Mouse (Mus musculus) neural tube, embryonic 11.5 days (tissue): ENCODE data around the gene Cyp46a1. TPM values are rescaled to one million over a fixed set of nuclear protein-coding genes. Genes with fewer than 3 reads are reported as not detected.

Source experiments
- ATAC-seq: fragments of 200-750 bp; cut with Nextera tagmentation; 2 replicates; pipeline ENCODE4 v1.8.0; 2017; ENCODE audit warnings: moderate number of reproducible peaks, mild to moderate bottlenecking, moderate TSS enrichment, moderate library complexity; ENCODE audit not compliant: insufficient read depth, low FRiP score, low TSS enrichment
- DNase-seq: peaks from one replicate; pipeline ENCODE4 v3.0.0-alpha.2; 2015; ENCODE audit warnings: low spot score
- H3K27ac ChIP-seq: fragments of 300-500 bp; sonication (generic); 2 replicates; pipeline ENCODE4 v1.5.1; 2014; ENCODE audit warnings: low read depth, mild to moderate bottlenecking, low read length
- H3K27me3 ChIP-seq: fragments of 300-500 bp; sonication (generic); 2 replicates; pipeline ENCODE4 v1.6.1; 2014; ENCODE audit warnings: mild to moderate bottlenecking, low read length, mixed read lengths; ENCODE audit not compliant: control insufficient read depth, insufficient read depth
- H3K36me3 ChIP-seq: fragments of 300-500 bp; sonication (generic); 2 replicates; pipeline ENCODE4 v1.6.1; 2014; ENCODE audit warnings: mild to moderate bottlenecking, low read length, moderate library complexity, mixed read lengths; ENCODE audit not compliant: control insufficient read depth, insufficient read depth
- H3K4me1 ChIP-seq: fragments of 300-500 bp; sonication (generic); 2 replicates; pipeline ENCODE4 v1.6.1; 2014; ENCODE audit warnings: low read length, mixed read lengths; ENCODE audit not compliant: control insufficient read depth, insufficient read depth
- H3K4me2 ChIP-seq: fragments of 300-500 bp; sonication (generic); 2 replicates; pipeline ENCODE4 v1.6.1; 2014; ENCODE audit warnings: low read depth, mild to moderate bottlenecking, moderate library complexity
- H3K4me3 ChIP-seq: fragments of 300-500 bp; sonication (generic); 2 replicates; pipeline ENCODE4 v1.5.1; 2014; ENCODE audit warnings: low read depth, low read length
- H3K9ac ChIP-seq: fragments of 300-500 bp; sonication (generic); 2 replicates; pipeline ENCODE4 v1.6.1; 2014; ENCODE audit warnings: mild to moderate bottlenecking, low read length
- H3K9me3 ChIP-seq: fragments of 300-500 bp; sonication (generic); 2 replicates; pipeline ENCODE4 v1.6.1; 2016; ENCODE audit warnings: low read length; ENCODE audit not compliant: control insufficient read depth
- WGBS: fragments of 180-500 bp; shearing (Covaris S2); extraction: QIAGEN DNeasy Blood & Tissue Kit; methylation state at CpG from one replicate; pipeline ENCODE4 v1.1.7; 2014; 5-methylcytosine and 5-hydroxymethylcytosine counted together
- polyA plus RNA-seq: library from polyadenylated mRNA; unstranded; fragments of >200 nt; fragmentation: Nextera tagmentation; extraction: Ambion mirVana; gene quantifications from 2 replicates; pipeline ENCODE4 v1.2.1, GENCODE M21; 2014

Gene Cyp46a1
- polyA plus RNA-seq, 1 experiment from 2014 or later: 10.6 TPM

DNA sequence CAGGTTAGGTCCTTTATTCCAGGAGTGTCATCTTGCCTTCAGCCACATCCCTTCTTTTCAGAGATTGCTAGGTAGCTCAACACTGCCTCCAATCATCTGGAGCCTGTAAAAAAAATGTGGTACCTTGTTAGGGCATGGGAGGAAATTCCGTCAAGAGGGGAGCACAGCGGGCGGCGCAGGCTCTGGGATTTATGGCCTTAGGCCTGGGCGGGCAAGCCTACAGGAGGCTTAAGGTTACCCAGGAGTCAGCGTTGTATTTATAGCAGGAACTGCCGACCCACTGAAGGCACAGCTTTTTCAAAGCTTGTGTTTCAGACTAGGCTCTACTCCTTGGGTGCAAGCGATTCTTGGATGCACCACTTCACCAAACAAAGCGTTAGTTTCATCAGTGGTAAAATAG is 39.4 kb downstream of the Cyp46a1 start:
- Histone ChIP-seq H3K4me1 (peaks cover 14% of the 10 kb centered on the region), H3K27ac (no peak overlapping the region), H3K4me3 (no peak overlapping the region), H3K36me3 (no peaks in the 10 kb centered on the region), H3K9ac (0 out of 2 replicates have a peak overlapping the region, but pooled peaks have one; percentile 19), H3K4me2 (no peak overlapping the region), H3K9me3 (no peaks in the 10 kb centered on the region), H3K27me3 (no peaks in the 10 kb centered on the region)
- whole genome bisulfite sequencing: 29% methylated on average over 9 of the region's 9 CpGs
- no peak for DNase-seq
- no peak for ATAC-seq

DNA sequence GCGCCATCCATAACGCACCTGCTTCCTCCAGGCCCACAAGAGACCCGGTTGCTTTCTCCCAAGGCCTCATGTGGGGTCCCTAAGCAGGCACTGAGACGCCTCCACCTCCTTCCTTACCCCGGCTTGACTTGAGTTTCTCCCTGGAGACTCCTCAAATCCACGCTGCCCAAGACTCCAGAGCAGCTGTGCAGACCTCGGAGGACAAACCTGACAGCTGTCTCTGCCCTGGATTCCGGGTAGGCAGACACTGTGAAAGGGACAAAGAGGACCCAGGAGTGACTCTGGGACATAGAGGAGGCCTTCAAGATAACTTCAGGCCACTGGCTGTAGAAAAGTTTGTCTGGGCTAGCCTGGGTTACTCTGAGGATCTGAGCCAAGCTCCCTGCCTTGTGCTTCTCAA is 40.5 kb downstream of the Cyp46a1 start:
- H3K36me3 ChIP-seq: no peaks in the 10 kb centered on the region
- no peak overlapping the region for H3K4me2 ChIP-seq
- H3K9ac ChIP-seq: no peak overlapping the region
- no peak overlapping the region for H3K4me3 ChIP-seq
- H3K9me3 ChIP-seq: no peaks in the 10 kb centered on the region
- H3K27me3 ChIP-seq: no peaks in the 10 kb centered on the region
- DNase-seq (no peak), ATAC-seq (no peak)
- 77% methylated on average over 8 of the region's 8 CpGs for WGBS
- H3K4me1 ChIP-seq: peaks cover 14% of the 10 kb centered on the region
- H3K27ac ChIP-seq: no peak overlapping the region

DNA sequence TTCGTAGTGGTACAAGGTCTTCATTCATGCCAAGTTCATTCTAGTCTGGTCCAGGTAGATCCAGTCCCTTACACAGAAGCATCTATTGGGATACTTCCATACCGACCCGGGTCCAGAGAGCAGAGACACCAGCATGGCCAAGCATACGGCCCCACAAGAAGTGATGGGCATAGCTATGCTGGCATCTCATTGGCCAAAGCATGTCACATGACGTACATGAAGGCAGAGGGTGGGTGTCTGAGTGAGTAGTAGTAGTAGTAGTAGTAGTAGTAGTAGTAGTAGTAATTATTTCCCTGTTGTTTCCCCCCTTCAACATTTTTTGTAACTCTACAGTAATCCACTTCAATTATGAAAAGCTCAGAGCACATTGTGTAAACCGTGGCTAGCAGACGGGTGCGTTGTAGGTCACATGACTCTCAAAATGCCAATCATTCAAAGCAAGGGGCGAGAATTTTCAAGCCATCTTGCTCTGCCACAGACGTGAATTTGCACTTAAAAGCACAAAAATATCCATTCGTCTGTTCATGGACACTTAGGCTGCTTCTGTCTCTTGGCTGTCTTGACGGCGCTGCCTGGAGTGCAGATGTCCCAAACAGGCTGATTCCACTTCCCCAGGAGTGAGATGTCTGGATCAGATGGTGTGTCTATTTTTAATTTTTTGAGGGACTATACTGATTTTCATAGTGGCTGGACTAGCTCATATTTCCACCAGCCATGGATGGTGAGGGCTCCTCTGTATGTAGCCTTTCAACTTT is 44.4 kb downstream of the Cyp46a1 start:
- no peak overlapping the region for H3K9ac ChIP-seq
- no peak overlapping the region for H3K4me3 ChIP-seq
- H3K27me3 ChIP-seq: no peaks in the 10 kb centered on the region
- no peak overlapping the region for H3K4me2 ChIP-seq
- H3K27ac ChIP-seq: no peak overlapping the region
- H3K9me3 ChIP-seq: no peaks in the 10 kb centered on the region
- H3K36me3 ChIP-seq: no peaks in the 10 kb centered on the region
- peaks cover 5% of the 10 kb centered on the region for H3K4me1 ChIP-seq
- no peak for ATAC-seq
- 88% methylated on average over 13 of the region's 13 CpGs for WGBS
- no peak for DNase-seq

DNA sequence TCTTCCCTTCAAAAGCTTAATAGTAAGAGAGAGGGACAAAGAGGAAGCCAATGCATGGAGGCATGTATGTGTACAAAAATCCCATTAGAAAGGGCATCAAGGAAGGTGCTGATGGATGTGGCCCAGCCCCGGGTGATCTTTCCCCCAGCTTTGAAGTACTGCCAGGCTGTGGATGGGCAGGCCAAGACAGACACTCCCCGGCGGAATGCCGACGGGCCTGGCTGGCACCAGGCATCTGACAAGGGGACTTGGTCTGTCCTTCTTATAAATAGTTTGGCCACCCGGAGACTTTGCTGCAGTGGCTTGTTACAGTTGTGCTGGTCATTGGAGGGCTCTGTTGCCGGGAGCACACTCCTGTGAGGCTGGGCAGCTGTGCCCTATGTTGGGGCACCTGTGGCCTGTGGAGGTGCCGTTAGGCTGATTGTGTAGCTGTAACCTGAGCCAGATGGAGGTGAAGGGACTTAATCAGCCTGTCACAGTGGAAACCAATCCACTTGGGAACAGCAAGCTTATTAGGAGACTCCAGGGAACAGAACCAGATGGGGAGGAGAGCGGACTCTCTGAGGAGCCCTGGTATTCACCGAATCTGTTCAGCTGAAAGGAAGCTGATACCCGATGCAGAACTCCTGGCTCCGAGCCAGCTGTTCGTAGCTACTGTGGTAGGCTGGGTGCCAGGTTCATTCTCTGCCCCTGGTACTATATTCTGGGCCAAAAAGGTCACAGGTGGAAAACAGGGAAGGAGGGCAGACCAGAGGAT is 52.5 kb downstream of the Cyp46a1 start:
- no peak overlapping the region for H3K27ac ChIP-seq
- H3K27me3 ChIP-seq: no peaks in the 10 kb centered on the region
- WGBS: 69% methylated on average over 13 of the region's 13 CpGs
- H3K9me3 ChIP-seq: no peaks in the 10 kb centered on the region
- H3K4me3 ChIP-seq: no peak overlapping the region
- ATAC-seq (no peak), DNase-seq (no peak)
- no peaks in the 10 kb centered on the region for H3K36me3 ChIP-seq
- no peak overlapping the region for H3K4me2 ChIP-seq
- peaks cover 10% of the 10 kb centered on the region for H3K4me1 ChIP-seq
- H3K9ac ChIP-seq: no peak overlapping the region

DNA sequence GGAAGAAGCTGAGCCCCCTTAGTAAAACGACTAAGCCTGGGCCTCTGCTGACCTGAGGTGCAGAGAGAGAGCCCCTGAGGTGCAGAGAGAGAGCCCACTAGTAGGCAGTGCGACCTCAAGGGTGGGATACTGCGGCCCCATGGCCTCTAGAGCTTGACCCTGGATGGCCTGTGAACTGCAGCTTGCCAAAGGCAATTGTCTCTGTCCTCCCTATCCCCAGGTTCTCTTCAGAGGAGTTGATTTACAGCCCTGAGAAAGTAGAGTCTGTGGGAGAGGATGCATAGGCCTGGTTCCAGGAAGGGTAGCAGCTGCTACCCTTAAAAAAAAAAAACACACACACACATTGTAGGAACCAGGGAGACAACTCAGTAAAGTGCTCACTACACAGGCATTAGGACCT is 55.5 kb downstream of the Cyp46a1 start:
- no peaks in the 10 kb centered on the region for H3K9me3 ChIP-seq
- 12% methylated on average over 3 of the region's 3 CpGs for WGBS
- DNase-seq (no peak), ATAC-seq (no peak)
- H3K9ac ChIP-seq: no peak overlapping the region
- no peak overlapping the region for H3K4me3 ChIP-seq
- no peak overlapping the region for H3K27ac ChIP-seq
- no peaks in the 10 kb centered on the region for H3K27me3 ChIP-seq
- H3K36me3 ChIP-seq: no peaks in the 10 kb centered on the region
- H3K4me2 ChIP-seq: no peak overlapping the region
- peaks cover 12% of the 10 kb centered on the region for H3K4me1 ChIP-seq

DNA sequence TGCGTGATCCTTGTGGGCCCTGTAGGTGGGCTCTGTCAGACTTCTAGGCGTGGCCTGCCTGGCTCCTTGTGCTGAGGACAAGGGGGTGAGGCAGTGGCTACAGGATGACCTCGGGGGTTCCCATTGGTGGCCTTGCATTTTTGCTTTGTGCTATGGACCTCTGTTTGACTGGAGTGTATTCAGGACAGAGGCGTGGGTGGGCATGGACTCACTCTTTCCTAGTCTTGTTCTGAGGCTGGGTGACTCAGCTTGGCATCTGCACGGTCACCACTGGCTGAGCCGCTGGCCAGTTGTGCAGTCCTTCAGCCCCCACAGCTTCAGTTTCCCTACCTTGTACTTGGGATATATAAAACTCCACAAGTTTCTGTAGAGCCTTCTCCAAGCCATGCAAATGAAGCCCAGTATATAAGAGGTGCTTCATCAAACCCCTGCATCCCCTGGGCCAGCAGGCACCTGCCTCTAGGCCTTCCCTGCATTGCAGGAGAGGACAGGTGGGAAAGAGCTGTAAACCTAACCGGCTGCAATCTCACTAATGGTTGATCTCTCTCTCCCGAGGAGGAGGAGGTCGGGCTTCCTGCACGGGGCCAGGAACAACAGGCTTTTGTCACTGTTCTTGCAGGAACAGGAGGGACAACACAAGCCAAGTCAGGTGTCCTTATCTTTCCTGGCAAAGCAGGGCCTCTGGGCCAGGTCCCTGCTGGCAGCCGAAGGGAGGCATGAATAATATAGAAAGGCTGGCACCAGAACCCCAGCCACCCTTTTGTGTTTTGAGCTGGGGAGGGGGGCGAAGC is 58.3 kb downstream of the Cyp46a1 start:
- no peak for ATAC-seq
- Histone ChIP-seq H3K27me3 (no peaks in the 10 kb centered on the region), H3K27ac (no peak overlapping the region), H3K36me3 (no peaks in the 10 kb centered on the region), H3K4me2 (no peak overlapping the region), H3K9me3 (no peaks in the 10 kb centered on the region), H3K4me1 (peaks cover 27% of the 10 kb centered on the region), H3K9ac (no peak overlapping the region), H3K4me3 (no peak overlapping the region)
- no peak for DNase-seq
- 76% methylated on average over 12 of the region's 12 CpGs for WGBS

DNA sequence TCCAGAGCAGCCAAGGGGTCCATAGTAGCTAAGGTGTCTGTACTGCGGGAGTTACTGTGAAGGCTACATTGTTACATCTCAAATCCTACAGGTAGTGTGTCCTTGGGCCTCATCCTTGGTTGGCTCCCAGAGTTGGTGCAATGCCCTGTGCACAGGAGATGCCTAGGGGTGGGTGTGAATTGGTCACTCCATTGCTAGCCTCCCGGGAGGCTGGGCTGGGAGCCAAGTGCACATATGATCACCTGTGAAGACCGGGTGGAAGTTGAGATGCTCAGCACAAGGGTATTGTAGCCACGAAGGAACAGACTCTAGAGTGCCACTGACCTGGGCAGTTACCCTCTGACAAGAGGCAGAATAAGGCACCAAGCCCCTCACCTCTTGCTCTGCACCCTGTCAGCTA is 58.9 kb downstream of the Cyp46a1 start:
- Histone ChIP-seq H3K4me1 (peaks cover 28% of the 10 kb centered on the region), H3K27ac (no peak overlapping the region)

DNA sequence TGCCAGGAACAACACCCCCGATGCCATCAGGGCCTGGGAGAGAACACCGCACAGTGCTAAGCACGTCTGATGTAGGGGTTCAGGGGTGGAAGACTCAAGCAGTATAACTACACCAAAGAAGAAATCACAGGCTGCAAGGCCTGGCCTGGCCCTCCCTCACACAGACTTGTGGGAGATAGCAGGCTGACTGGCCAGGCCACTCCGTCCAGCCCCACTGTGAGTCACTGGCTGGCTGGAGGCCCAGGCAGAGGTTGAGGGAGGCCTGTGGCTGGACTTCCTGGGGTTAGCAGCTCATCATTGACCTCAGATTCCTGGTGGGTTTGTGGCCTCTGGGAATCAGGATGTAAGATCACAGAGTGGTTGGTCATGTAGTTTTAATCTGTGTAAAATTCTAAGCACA is 59.5 kb downstream of the Cyp46a1 start:
- DNase-seq (no peak), ATAC-seq (no peak)
- Histone ChIP-seq H3K36me3 (no peaks in the 10 kb centered on the region), H3K4me3 (no peak overlapping the region), H3K4me1 (peaks cover 28% of the 10 kb centered on the region), H3K27ac (no peak overlapping the region), H3K9me3 (no peaks in the 10 kb centered on the region), H3K27me3 (no peaks in the 10 kb centered on the region), H3K9ac (no peak overlapping the region), H3K4me2 (no peak overlapping the region)
- whole genome bisulfite sequencing: 82% methylated on average over 4 of the region's 4 CpGs

More for the DNA sequence above, 58.9 kb downstream of the Cyp46a1 start:
- no peaks in the 10 kb centered on the region for H3K27me3 ChIP-seq
- no peak overlapping the region for H3K4me3 ChIP-seq
- H3K9ac ChIP-seq: no peak overlapping the region
- no peak overlapping the region for H3K4me2 ChIP-seq
- WGBS: 85% methylated on average over 4 of the region's 4 CpGs
- ATAC-seq (no peak), DNase-seq (no peak)
- H3K36me3 ChIP-seq: no peaks in the 10 kb centered on the region
- no peaks in the 10 kb centered on the region for H3K9me3 ChIP-seq
